Mouse (Mus musculus) cerebellum, adult 2 months (tissue): Measurements from ENCODE around the gene Gucy2c. TPM values are rescaled to one million over a fixed set of nuclear protein-coding genes. Genes with fewer than 3 reads are reported as not detected.

Source experiments
- DNase-seq, 2 experiments: peaks; one replicate each; pipeline ENCODE4 v3.0.0; 2021
- H3K27ac ChIP-seq: fragments of 200-500 bp; 2 replicates; pipeline ENCODE4 v1.5.1; 2012; ENCODE audit warnings: low read length, control low read depth, inconsistent platforms; ENCODE audit not compliant: insufficient read depth
- H3K27me3 ChIP-seq: fragments of 200-500 bp; 2 replicates; pipeline ENCODE4 v1.6.1; 2012; ENCODE audit warnings: inconsistent platforms, mild to moderate bottlenecking, low read length, moderate library complexity; ENCODE audit not compliant: control insufficient read depth, insufficient read depth
- H3K4me1 ChIP-seq: fragments of 200-500 bp; 2 replicates; pipeline ENCODE4 v1.6.1; 2011; ENCODE audit warnings: low read length; ENCODE audit not compliant: control insufficient read depth, insufficient read depth
- H3K4me3 ChIP-seq: fragments of 200-500 bp; replicated peaks from 2 replicates; pipeline ENCODE3; 2011; ENCODE audit warnings: mild to moderate bottlenecking, low read depth, low read length, control low read depth; ENCODE audit not compliant: insufficient read depth
- CTCF ChIP-seq: fragments of 200-500 bp; IDR thresholded peaks from 2 replicates; pipeline ENCODE4 v1.5.1; 2011; ENCODE audit warnings: low read depth, mild to moderate bottlenecking, control low read depth, low read length, moderate library complexity, borderline replicate concordance; ENCODE audit not compliant: insufficient read depth
- POLR2A ChIP-seq: fragments of 200-500 bp; IDR thresholded peaks from 2 replicates; pipeline ENCODE4 v1.6.1; 2011; ENCODE audit warnings: low read length, control low read depth, borderline replicate concordance; ENCODE audit not compliant: insufficient read depth
- WGBS: fragments of 180-500 bp; shearing (Covaris S2); methylation state at CpG from one replicate; pipeline ENCODE4 v1.1.7; 2018; 5-methylcytosine and 5-hydroxymethylcytosine counted together
- polyA plus RNA-seq: library from polyadenylated mRNA; depleted of rRNA; stranded (reverse); fragments of >200 nt; gene quantifications from 2 replicates; pipeline ENCODE4 v1.2.3, GENCODE M21; 2012

Gucy2c gene
- polyA plus RNA-seq, 1 experiment, result 0.10 TPM

DNA sequence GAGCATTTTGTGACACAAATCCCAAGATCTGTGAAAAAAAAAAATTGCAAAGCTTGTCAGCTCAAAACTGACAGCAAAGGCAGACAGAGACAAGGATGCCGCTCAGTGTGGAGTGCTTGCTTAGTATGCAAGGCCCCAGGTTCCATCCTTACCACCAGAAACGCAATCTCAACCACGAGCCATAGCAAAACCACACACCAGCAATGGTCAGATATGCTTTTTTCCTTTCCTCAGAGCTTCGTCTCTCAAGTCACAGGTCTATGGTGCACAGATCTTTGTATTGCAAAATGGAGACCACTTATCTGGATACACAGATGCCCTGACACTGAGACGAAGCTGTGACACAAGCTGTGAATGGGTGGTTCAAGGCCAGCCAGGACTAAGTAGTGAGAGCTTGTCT lies 91.0 kb downstream of the Gucy2c start:
- no peak for DNase-seq
- Histone ChIP-seq H3K27me3 (no peaks in the 10 kb centered on the region), H3K27ac (no peak overlapping the region), H3K4me1 (no peaks in the 10 kb centered on the region), H3K4me3 (no peak overlapping the region)
- TF ChIP-seq CTCF, result no peak
- 88% methylated on average over 5 of the region's 5 CpGs for WGBS

DNA sequence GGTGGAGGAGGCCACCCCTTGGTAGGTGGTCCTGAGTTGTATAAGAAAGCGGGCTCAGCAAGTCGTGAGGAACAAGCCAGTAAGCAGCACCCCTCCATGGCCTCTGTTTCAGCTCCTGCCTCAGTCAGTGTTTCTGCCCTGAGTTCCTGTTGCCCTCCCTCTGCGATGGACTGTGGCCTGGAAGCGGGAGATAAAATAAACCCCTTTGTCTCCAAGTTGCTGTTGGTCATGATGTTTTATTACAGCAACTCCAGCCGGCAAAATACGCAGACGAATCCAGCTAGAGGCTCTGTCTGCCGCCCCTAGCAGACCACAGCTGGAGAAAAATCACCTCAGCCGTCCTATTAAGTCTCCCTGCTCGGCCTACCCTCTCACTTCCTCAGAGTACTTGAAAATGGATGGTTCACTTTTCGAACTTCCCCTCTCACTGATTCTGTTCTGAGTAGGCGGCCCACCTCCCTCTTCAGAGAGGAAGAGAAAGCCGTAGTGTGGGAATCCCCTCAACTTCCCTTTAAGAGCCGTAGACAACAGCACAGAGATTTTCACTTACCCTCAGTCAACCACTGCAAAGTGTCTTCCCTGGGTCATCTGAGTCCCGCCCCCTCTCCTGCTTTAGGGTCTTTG lies 91.7 kb downstream of the Gucy2c start:
- no peaks in the 10 kb centered on the region for H3K4me1 ChIP-seq
- no peak for DNase-seq
- H3K27ac ChIP-seq, result no peak overlapping the region
- H3K27me3 ChIP-seq, result no peaks in the 10 kb centered on the region
- TF ChIP-seq POLR2A (no peak), CTCF (no peak)
- no peak overlapping the region for H3K4me3 ChIP-seq
- WGBS, result 85% methylated on average over 15 of the region's 15 CpGs

DNA sequence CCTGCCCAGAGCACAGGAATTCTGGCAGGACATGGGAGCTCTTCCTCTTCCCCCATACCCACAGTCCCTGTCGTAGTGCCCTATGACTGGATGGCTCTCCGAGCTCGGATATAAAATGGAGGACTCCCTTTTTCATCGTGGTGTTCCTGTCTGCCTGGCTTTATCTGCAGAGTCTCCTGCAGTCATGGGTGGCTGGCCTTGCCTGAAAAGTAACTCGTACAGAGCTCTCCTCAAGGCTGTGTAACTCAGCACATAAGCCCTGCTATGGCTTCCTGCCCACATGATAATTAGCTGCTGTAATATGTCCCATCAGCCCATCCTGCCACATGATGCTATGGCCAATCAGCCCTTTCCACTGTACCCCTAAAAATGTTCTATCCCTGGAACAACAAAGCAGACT lies 96.1 kb downstream of the Gucy2c start:
- no peak for TF ChIP-seq POLR2A
- TF ChIP-seq CTCF, result no peak
- Histone ChIP-seq H3K27ac (no peak overlapping the region), H3K4me3 (no peak overlapping the region), H3K27me3 (no peaks in the 10 kb centered on the region), H3K4me1 (no peaks in the 10 kb centered on the region)
- DNase-seq, result no peak
- 55% methylated on average over 5 of the region's 5 CpGs for WGBS

DNA sequence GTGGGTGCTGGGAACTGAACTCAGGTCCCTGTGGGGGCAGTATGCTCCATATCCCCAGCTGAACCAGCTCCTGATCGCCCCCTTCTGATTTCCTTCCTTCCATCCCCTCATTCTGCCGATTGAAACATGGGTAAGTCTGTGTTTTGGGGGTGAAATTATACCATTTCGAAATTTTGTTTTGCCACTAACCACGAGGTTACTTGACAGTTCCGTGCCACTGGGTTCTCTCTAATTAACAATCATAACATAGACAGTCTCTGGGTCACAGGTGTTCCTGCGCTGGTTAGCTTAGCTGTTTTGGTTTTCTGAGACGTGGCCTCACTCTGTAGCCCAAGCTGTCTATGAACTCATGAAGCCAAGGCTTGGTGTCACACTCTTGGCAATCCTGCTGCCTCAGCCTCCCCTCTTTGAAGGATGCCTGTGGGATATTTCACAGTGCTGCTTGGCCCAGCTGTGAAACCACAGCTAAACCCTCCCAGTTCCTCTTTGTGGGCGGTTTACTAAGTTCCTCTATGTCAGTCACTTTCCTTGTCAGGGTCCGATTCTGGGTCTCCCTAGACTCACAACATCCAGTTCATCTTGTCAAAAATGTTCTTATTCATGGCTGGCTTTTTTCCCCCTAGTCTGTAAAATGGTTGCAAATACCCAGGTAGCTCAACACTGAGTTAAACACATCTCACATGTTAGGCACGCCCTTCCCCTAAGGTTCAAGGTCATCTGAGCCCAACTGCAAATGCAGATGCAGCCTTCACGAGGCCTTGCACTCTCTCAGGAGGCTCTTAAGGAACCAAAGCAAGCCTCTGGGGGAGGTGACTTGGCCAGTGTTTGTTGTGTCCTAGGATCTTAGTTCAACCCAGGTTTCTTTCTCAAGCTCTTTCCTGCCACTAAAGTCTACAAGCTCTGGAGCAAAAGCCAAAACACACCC lies 97.9 kb downstream of the Gucy2c start:
- WGBS, result 87% methylated on average over 11 of the region's 11 CpGs
- TF ChIP-seq CTCF, result no peak
- TF ChIP-seq POLR2A, result no peak
- no peaks in the 10 kb centered on the region for H3K4me1 ChIP-seq
- DNase-seq, result no peak
- H3K27ac ChIP-seq, result no peak overlapping the region
- no peak overlapping the region for H3K4me3 ChIP-seq
- no peaks in the 10 kb centered on the region for H3K27me3 ChIP-seq

DNA sequence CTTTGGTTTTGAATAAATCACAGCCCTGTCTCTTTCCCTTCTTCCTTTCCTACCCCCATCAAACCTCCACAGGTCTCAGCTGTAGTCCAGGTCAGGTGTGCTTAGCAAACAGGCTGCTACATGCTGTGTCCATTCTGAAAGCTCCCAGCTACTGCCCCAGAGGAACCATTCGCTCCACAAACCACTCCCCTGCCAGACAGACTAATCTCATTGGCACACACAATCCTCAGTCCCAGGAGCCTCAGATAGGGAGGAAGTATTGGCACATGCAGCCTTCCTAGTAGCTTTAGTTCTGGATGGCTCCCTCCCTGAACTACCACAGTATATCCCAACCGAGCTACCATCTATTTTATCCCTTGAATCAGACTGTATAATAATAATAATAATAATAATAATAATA lies 102.2 kb downstream of the Gucy2c start:
- WGBS, result 23% methylated on average over 2 of the region's 2 CpGs
- no peak for TF ChIP-seq CTCF
- no peak for TF ChIP-seq POLR2A

DNA sequence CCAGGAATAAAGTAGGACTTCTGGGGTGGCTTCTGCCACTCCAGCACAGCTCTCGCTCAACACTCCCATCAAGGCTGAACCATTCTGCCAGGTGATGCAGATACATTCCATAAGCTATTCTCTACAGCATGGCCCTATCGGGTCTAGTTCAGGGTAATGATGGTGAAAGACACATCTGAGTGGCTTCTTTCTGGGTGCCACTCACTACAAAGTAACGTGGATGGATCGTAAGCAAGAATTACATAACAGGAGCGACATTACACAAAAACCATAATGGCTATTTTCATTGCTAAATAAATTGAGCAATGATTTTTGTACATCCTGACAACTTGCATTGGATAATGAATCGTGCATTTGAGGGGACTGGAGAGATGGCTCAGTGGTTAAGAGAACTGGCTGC lies 106.6 kb downstream of the Gucy2c start:
- no peaks in the 10 kb centered on the region for H3K4me1 ChIP-seq
- no peak for TF ChIP-seq CTCF
- TF ChIP-seq POLR2A, result no peak
- no peak overlapping the region for H3K27ac ChIP-seq
- H3K4me3 ChIP-seq, result no peak overlapping the region
- WGBS, result 92% methylated on average over 6 of the region's 6 CpGs
- H3K27me3 ChIP-seq, result no peaks in the 10 kb centered on the region
- DNase-seq, result no peak

More for the DNA sequence above, 102.2 kb downstream of the Gucy2c start:
- DNase-seq, result no peak
- H3K27ac ChIP-seq, result no peak overlapping the region
- no peaks in the 10 kb centered on the region for H3K27me3 ChIP-seq
- H3K4me1 ChIP-seq, result no peaks in the 10 kb centered on the region
- no peak overlapping the region for H3K4me3 ChIP-seq

DNA sequence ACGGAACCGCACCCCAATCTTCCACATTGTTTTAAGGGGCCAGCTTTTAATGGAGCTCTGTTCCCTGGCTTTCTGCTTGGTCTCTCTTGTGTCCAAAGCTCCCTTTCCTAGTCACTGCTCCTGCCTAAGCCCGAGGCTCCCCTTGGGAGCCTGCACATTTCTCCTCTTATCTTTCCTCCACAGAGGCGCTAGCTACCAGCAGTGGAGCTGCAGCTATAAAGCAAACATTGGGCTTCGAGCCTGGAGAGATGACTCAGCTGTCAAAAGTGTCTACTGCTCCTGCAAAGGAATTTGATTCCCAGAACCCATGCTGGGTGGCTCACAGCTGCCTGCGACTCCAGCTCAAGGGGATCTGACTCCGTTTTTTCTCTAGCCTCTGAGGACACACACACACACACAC lies 109.1 kb downstream of the Gucy2c start:
- no peak overlapping the region for H3K27ac ChIP-seq
- WGBS, result 41% methylated on average over 7 of the region's 7 CpGs
- TF ChIP-seq CTCF, result no peak
- no peak for TF ChIP-seq POLR2A
- no peak overlapping the region for H3K4me3 ChIP-seq
- no peak for DNase-seq
- no peaks in the 10 kb centered on the region for H3K4me1 ChIP-seq
- H3K27me3 ChIP-seq, result no peaks in the 10 kb centered on the region

DNA sequence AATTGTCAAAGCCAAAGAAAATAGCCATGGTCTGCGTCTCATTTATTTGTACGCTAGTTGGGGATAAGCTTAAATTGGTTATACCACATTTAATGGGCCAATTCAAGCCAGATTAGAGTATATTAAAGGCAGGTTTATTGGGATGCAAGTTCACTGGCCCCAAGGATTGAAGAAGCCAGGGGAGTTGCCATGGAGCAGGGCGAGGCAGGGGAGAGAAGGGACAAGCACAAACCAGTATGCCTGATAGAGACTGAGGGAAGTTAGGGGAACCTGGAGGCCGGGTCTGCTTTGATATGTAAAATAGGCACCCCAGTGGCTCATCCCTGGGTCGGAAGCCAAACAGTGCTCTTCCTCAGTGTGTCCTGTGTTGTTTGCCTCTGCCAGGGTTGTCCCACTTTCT lies 112.3 kb downstream of the Gucy2c start:
- Histone ChIP-seq H3K27ac (no peak overlapping the region), H3K4me3 (no peak overlapping the region), H3K4me1 (no peaks in the 10 kb centered on the region), H3K27me3 (no peaks in the 10 kb centered on the region)
- no peak for TF ChIP-seq CTCF
- no peak for TF ChIP-seq POLR2A
- no peak for DNase-seq
- 53% methylated on average over 5 of the region's 5 CpGs for WGBS
